Comparison of ENCODE assay signal across 21 mouse cellular contexts in the genomic region with DNA sequence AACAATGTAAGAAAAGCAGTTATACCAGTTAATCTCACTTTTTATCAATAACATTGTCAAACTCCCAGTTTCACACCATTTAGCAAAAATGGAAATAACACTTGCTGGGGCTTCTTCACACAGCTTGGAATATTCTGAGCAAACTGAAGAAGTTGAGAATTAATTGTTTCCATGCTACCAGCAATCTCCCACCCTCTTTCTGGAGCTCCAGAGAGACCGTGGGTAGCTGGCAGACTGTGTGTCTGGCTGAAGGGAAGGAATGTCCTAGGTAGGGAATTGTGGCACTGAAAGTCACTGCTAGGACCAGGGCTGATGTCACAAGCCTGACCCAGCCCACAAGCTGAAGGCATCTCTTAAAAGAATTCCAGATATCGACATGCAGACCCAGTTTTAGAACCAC.
DNase-seq lines count a peak whose midpoint lies in the region; ATAC-seq lines count a peak whose summit lies in the region.
"Had no signal": no experiment of that assay in that cellular context is flagged by ENCODE, and none has a peak within 500 bp of the region (broad histone marks: within the 10 kb centered on the region; RNA-seq: fewer than 3 reads in every experiment).

No protein-coding gene starts in this region.

- peak; percentile 56 for ATAC-seq in frontal cortex, adult (ENCODE audit: low TSS enrichment)
- ATAC-seq: activated CD4-positive, CD25-positive, alpha-beta regulatory T cell, adult 4 months; CD4-positive, CD25-positive, alpha-beta regulatory T cell, adult 4 months; forebrain, embryonic 14.5 days; forebrain, embryonic 16.5 days; Patski had no signal

- DNase-seq in frontal cortex, postnatal 10 days (ENCODE audit: low spot score in 2 of 2) = no peak
- DNase-seq in right cerebral cortex, adult 2 months (ENCODE audit: low spot score in 2 of 2) = peak; percentile 23 to 33
- DNase-seq in right cerebral cortex, postnatal 36 days (ENCODE audit: low spot score in 2 of 2) = no peak
- peak; percentile 62 for DNase-seq in brain, adult 2 months (ENCODE audit: low read depth, low spot score)
- DNase-seq: adrenal gland, adult 8-10 months; adrenal gland, postnatal 14 days; adrenal gland, postnatal 36 days; B cell, adult 2 months; cerebellum, adult 11 months; cerebellum, adult 18-20 months; cerebellum, adult 8-10 months; cerebellum, adult 9-11 months; cerebellum, postnatal 14 days; cerebellum, postnatal 36 days; embryo, embryonic 11 days had no signal

Comparison
In these comparisons a context has a peak if more than half of its experiments do, and no peak if none do; other contexts are left out.
1. DNase-seq: peak in right cerebral cortex, adult 2 months (2 of 2) and brain, adult 2 months (single experiment); none in frontal cortex, postnatal 10 days (0 of 2) and right cerebral cortex, postnatal 36 days (0 of 2).